Mouse (Mus musculus) brain, embryonic 18.5 days (tissue): ENCODE results near the gene Arih2.

Source experiments
- DNase-seq: peaks from one replicate; pipeline ENCODE4 v3.0.0-alpha.2; 2012; ENCODE audit warnings: low read depth, low spot score

The Arih2 gene

GRCm38 (mm10) chr9:108579344-108579690 lies 69.9 kb downstream of the Arih2 start:
- DNase-seq: no peak

- peak; percentile 93 for DNase-seq
These were observed 70.4 kb downstream of the Arih2 start, which contains the start of gene Wdr6 for GRCm38 (mm10) chr9:108578545-108579343. Wdr6 (minus strand) TSS chr9:108578739.

- no peak for DNase-seq
These were observed 71.1 kb downstream of the Arih2 start for GRCm38 (mm10) chr9:108577934-108578544.

GRCm38 (mm10) chr9:108577025-108577424 lies 72.2 kb downstream of the Arih2 start:
- DNase-seq: no peak

- DNase-seq: no peak
These were observed 73.6 kb downstream of the Arih2 start for GRCm38 (mm10) chr9:108575321-108576297.

- no peak for DNase-seq
These were observed 74.3 kb downstream of the Arih2 start for GRCm38 (mm10) chr9:108574921-108575320.

GRCm38 (mm10) chr9:108573774-108574690 lies 75.2 kb downstream of the Arih2 start:
- DNase-seq: no peak

GRCm38 (mm10) chr9:108572321-108572720 lies 76.9 kb downstream of the Arih2 start:
- no peak for DNase-seq

GRCm38 (mm10) chr9:108571401-108571973 lies 77.7 kb downstream of the Arih2 start:
- DNase-seq: no peak

GRCm38 (mm10) chr9:108570207-108570896 lies 78.8 kb downstream of the Arih2 start:
- no peak for DNase-seq

- peak; percentile 80 for DNase-seq
These were observed 79.6 kb downstream of the Arih2 start, which contains the start of gene Dalrd3 for GRCm38 (mm10) chr9:108569381-108570206. Dalrd3 (plus strand) TSS chr9:108569886.

GRCm38 (mm10) chr9:108568511-108568921 lies 80.7 kb downstream of the Arih2 start:
- no peak for DNase-seq

- DNase-seq: no peak
These were observed 81.2 kb downstream of the Arih2 start for GRCm38 (mm10) chr9:108567931-108568419.

- DNase-seq: peak; percentile 91
These were observed 82.1 kb downstream of the Arih2 start, which contains the start of gene Ndufaf3 for GRCm38 (mm10) chr9:108566815-108567776. Ndufaf3 (minus strand) TSS chr9:108567434.

GRCm38 (mm10) chr9:108565881-108566814 lies 83.0 kb downstream of the Arih2 start:
- no peak for DNase-seq

- no peak for DNase-seq
These were observed 85.1 kb downstream of the Arih2 start for GRCm38 (mm10) chr9:108564131-108564530.
